Mouse (Mus musculus) C2C12 (cell line): ENCODE results near the gene Entpd3.

Experiments used
- CTCF ChIP-seq: IDR thresholded peaks from one replicate; pipeline ENCODE4 v1.5.1; 2011; ENCODE audit not compliant: control insufficient read depth, insufficient read depth, insufficient read length
- USF1 ChIP-seq: IDR thresholded peaks from one replicate; pipeline ENCODE4 v1.6.1; 2011; ENCODE audit warnings: low read depth, mild to moderate bottlenecking, control low read depth, moderate library complexity

DNA sequence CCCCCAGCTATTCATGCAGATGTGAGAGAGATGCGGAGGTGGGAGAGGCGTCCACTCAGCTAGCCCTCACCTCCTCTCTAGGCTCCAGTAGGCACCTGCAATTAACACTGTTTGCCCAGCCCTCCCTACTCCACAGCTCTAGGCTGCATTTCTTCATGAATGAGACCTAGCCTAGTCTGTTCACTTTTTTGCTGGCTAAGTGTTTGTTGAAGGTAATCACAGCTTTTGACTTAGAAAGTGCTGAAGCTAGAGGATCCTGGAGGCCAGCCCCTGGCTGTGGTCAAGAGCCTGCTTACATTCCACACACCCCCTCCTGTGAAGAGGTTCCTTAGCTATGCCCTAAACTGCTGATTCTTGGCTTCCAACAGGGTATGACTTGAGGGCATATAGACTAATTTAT is 1.8 kb downstream of the Entpd3 start:
- TF ChIP-seq CTCF (no peak), USF1 (no peak)
